Mouse (Mus musculus): Measurements from ENCODE around the gene Flnb.

The Flnb gene

GRCm38 (mm10) chr14:7826151-7826937 lies 8.6 kb downstream of the Flnb start:
- peak; percentile 43 for DNase-seq (ENCODE audit: low read depth, low spot score)

- no peak for DNase-seq (ENCODE audit: low read depth, low spot score)
These were observed 11.4 kb downstream of the Flnb start for GRCm38 (mm10) chr14:7829181-7829580.

DNA sequence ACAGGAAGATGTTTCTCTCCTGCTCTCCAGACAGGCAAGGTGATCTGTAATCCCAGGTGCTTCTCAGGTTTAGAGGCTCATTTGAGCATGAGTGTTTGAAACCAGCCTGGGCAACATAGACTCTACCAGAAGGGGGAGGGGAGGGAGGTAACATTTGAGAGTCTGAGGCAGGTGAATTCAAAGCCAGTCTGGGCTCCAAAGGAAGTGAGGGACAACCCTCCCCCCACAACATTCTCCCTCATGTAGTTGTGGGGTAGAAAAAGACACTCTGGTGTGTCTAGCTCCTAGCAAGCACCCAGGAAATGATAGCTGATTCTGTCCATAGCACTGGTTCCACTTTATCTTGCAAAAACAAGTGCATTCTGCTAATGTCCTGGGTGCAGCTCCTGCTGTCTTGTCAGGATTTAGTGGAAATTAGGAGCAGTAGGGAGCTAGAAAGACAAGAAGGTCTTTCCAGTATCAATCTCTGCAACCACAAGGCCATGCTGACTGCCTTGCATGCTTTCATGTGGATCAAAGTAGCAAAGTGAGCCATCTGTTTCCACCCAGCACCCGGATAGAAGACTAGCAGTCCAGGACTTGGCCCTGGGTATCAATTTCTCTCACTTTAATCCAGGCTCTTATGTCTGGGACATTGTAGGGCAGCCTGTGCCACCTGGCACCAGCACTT lies 14.1 kb downstream of the Flnb start:
- DNase-seq (ENCODE audit: low read depth, low spot score) = no peak

DNA sequence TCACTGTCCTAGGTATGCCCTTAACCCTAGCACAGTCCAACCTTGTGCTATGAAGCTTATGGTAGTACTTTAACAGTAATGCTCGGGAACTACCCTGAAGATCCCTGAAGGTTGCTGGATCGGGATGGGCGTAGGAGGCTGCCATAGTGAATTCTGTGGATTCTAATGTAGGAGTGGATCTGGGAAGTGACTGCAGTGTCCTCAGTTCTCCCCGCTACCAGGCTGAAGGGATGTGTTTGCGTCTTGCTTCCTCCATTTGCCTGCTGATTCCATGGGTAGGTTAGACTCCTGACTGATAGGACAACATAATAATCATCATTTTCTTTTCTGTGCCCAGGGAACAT lies 14.7 kb downstream of the Flnb start:
- DNase-seq (ENCODE audit: low read depth, low spot score) = no peak

DNA sequence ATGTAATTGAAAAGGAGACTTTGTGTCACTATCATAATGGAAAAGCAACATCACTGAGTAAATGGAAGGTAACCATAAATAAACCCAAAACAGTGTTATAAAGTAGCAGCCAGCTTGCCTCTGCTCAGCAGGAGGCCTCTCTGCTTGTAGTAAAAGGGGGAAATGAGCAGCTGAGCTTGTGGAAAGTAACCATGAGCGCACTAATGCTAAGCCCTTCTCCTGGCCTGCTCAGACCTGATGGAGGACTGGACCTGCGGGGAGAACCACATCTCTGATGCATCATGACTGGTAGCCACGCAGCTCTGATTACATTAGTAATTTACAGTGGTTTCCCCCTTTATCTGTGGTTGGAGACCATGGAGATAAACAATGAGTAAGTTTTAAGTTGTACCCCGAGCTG lies 15.7 kb downstream of the Flnb start:
- no peak for DNase-seq (ENCODE audit: low read depth, low spot score)

- DNase-seq (ENCODE audit: low read depth, low spot score) = no peak
These were observed 20.9 kb downstream of the Flnb start for GRCm38 (mm10) chr14:7838564-7839089.

- no peak for DNase-seq (ENCODE audit: low read depth, low spot score)
These were observed 22.3 kb downstream of the Flnb start for GRCm38 (mm10) chr14:7839950-7840514.

DNA sequence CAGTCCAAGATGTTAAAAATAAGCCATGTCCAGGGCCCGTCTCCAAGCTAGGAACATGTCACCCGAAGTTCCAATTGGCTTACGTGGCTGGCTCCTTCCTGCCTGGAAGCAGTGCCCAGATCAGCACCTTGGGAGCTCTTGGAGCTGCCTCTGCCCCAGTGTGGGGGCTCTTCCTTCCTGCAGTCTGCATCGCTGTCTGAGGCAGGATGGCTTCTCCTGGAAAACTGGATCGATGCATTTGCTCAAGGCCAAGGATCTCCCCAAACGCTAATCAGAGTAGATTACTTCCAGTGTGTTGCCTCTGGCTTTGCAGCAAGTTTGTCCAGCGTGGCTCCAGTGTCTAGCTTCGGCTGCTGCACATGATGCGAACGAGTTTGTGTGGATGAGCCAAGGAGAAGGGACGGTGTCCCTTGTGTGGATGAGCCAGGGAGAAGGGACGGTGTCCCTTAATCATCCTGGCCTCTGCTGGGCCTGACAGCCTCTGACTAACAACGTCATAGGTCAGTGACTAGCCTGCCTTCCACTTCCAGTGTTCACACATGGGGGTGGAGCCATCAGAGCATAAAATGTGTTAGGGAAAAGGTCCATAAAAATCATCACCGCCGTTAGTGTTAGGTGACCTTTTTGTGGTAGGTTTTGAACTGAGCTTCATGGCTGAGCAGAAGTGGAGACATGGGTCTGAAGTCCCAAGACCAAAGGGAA lies 25.0 kb downstream of the Flnb start:
- DNase-seq (ENCODE audit: low read depth, low spot score) = no peak

DNA sequence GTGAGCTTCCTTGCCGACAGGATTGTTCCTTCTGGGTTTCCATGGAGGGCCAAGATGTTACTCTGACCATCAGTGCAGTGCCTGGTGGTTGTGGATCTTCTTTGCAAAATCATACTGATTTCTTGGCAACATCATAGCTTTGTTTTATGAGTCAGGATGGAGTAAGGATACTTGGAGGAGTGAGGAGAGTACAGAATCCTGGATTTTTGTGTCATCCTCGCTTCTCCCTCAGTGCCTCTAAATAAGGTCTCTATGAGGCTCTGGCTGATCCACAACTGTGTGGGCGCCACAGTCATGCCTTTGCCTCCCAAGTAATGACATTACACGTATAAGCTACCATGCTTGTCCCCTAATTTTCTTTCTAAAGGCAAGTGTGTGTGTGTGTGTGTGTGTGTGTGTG lies 28.9 kb downstream of the Flnb start:
- DNase-seq (ENCODE audit: low read depth, low spot score) = no peak

GRCm38 (mm10) chr14:7847746-7848232 lies 30.0 kb downstream of the Flnb start:
- peak; percentile 44 for DNase-seq (ENCODE audit: low read depth, low spot score)

- DNase-seq (ENCODE audit: low read depth, low spot score) = no peak
These were observed 33.2 kb downstream of the Flnb start for GRCm38 (mm10) chr14:7850913-7851312.

DNA sequence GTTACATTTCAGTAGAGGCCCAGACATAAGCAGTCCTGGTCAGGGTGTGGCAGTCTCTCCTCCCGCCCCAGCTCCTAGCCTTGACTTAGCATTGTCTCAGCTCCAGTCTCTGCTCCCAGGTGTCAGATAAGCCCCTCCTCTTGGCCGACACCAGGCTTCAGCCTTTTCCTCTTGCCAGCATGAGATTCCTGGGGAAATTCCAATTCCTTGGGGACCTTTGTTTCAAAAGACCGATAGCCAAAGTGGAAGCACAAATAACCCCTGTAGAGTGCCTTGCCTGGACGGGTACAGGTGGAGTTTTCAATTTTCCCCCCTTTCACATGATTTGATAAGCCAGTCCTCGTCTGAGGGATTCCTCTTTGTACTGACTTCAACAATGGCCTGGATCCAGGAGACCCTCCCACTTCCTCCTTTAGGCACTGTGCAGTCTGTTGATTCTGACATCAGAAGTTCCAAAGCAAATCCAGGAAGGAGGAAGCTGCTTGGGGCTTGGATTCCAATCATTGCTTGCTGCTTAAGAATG lies 33.8 kb downstream of the Flnb start:
- no peak for DNase-seq (ENCODE audit: low read depth, low spot score)

- DNase-seq (ENCODE audit: low read depth, low spot score) = no peak
These were observed 35.9 kb downstream of the Flnb start for GRCm38 (mm10) chr14:7853691-7854090.

DNA sequence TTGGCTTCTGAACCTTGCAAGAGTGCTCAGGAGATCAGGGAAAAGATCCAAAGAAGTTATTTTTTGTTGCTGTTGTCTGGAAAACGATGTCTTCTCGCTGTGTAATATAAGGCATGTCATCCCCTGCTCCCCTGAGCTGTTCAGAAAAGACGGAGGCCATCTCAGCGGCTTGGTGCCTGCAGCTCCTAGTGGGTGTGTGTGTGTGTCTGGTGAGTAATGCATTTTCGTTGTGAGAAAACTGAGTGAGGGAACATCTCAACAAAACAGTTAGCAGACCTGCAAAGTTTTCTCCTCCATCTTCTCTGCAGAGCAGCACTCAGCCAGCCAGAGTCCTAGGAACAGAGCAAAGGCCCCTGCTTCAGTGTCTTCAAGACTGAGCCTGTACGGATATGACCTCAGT lies 36.6 kb downstream of the Flnb start:
- no peak for DNase-seq (ENCODE audit: low read depth, low spot score)

DNA sequence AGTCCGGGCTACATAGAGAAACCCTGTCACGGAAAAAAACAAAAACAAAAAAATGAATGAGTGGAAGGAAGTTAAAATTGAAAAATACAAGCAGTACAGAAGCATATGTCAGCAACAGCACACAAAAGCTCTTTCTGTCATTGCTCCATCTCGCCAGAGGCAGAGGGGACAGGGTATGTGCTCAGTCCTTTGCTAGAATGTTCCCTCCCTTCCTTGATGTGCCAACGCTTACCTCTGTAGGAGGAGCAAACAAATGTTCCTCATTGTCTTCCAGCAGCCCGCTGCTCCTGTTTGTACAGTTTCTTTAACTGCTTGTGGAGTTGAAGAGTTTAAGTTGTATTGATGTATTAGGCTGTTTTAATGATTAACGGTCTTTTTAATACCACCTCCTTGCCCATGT lies 37.3 kb downstream of the Flnb start:
- DNase-seq (ENCODE audit: low read depth, low spot score) = no peak

DNA sequence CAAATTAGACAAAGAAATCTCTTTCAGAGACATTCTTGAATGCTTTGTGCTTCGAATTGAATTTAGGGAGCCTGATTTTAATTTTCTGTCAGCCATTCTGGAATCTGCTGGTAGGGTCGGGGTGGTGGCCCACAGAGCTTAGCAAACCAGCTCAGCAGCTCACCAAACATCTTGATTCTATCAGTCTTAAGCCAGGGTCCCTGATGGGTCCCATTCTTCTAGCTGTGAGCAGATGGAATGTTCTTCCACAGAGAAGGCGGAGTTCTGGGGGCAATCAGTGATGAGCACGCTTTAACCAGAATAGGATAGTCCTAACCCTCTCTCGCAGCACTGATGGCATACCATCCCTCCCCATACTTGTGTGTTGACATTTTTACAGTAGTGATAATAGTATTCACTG lies 37.7 kb downstream of the Flnb start:
- DNase-seq (ENCODE audit: low read depth, low spot score) = no peak

DNA sequence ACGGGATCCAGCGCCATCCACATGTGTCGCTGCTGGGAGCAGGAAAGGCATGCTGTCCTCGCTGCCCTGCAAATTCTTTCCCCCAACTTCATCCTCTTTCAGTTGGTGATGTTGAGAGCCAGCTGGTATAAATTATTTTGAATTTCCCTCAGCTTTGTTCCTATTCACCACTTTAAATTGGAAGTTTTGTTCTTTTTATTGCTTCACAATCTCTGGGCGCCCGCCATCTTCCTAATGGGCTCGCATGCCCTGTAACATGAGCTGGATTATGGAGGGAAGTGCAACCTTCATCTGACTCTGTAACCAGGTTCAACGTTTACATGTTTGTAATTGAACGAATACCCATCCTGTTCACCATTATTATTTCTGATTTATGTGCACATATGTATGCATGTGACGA lies 38.6 kb downstream of the Flnb start:
- no peak for DNase-seq (ENCODE audit: low read depth, low spot score)

- DNase-seq (ENCODE audit: low read depth, low spot score) = no peak
These were observed 40.1 kb downstream of the Flnb start for GRCm38 (mm10) chr14:7857835-7858234.

- DNase-seq (ENCODE audit: low read depth, low spot score) = no peak
These were observed 40.7 kb downstream of the Flnb start for GRCm38 (mm10) chr14:7858430-7858829.

GRCm38 (mm10) chr14:7860525-7861154 lies 42.9 kb downstream of the Flnb start:
- no peak for DNase-seq (ENCODE audit: low read depth, low spot score)

DNA sequence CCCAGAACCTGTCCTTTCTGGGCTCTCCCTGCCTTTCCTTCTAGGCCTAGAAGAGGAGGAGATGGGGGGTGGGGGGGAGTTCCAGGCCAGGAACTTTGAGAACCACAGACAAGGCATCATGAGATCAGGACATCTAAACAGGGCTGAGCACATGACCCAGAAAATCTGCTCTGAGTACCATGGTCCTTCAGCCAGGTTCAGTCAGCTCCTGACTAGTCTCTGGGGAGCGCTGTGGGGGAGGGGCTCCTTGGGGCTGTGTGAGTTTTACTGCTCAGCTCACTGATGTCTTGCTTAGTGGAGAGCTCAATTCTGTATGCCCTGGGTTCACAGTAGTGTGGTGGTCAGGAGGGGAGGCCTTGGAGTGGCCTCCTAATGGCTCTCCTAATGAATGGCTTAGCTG lies 43.5 kb downstream of the Flnb start:
- no peak for DNase-seq (ENCODE audit: low read depth, low spot score)

Measured in forelimb bud, embryonic 11.5 days (tissue).